Mouse (Mus musculus) v-Abl transformed pro-B cells (cell line): ENCODE measurements around the gene Senp1.

ENCODE experiments used
- in situ Hi-C, 2 experiments: fragments of 400-800 bp; cut with MboI; formaldehyde crosslinking; loops; one replicate each; pipeline ENCODE4 v1.15.1; 2025; ENCODE audit not compliant: unreplicated experiment in 2 of 2

The Senp1 gene

DNA sequence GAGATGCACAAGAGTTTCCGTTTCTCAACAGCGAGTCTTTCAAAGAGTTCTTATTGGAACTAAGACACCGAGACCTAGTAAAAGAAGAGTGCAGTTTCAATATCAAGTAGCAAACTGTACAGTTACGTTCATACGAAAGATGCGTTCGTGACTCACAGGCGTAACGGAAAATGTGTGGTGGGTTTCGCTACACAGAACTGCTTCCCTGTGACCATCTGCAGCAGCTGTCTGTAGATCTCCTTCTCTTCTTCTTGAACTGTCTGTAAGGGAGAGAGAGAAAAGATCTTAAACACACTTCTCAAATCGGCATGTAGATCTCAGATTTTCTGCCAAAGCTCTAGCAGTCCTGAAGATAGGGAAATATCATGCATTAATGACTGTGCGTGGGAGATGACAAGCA lies 26.9 kb downstream of the Senp1 start:
- in situ Hi-C loops = loop anchor here in 1 of 2 experiments (10.0 kb wide), 1 partner anchor 202 kb away; no protein-coding TSS in a partner anchor

DNA sequence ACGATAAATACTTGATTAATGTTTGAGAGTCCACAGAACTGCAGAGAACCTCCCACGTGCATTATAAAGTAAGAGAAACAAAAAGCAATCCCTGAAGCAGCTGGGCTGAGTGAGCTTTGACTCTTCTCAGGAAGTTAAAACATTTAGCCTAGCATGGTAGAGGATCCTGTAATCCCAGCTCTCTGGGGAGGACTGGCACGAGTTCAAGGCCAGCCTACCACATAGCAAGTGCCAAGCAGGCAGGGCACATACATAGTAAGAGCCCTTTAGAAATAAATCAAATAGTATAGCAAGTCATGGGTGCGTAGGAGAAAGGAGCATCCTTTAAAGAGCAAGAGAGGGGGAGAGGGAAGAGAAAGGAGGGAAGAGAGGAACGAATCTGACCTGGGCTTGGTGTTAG lies 27.7 kb downstream of the Senp1 start:
- in situ Hi-C loops = loop anchor here in 1 of 2 experiments (10.0 kb wide), 1 partner anchor 201 kb away; no protein-coding TSS in a partner anchor

DNA sequence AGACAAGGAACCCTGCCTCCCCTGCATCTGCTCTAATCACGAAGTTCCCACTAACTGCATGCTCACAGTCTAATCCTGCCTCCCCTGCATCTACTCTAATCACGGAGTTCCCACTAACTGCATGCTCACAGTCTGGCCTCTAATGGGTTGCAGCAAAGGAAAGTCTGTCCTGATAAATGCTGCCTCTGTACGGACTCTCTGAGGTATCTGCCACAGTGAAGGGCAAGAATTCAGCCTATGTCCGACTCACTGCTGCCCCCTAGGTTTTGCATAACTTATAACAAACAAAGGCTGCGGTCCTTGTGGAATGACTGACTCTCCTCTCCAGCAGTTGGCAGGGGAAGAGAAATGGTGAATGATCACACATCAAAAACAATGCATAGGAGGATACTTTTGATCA lies 38.3 kb downstream of the Senp1 start:
- in situ Hi-C loops = no loop called here

GRCm38 (mm10) chr15:98051685-98052084 lies 41.9 kb downstream of the Senp1 start:
- in situ Hi-C loops = no loop called here

DNA sequence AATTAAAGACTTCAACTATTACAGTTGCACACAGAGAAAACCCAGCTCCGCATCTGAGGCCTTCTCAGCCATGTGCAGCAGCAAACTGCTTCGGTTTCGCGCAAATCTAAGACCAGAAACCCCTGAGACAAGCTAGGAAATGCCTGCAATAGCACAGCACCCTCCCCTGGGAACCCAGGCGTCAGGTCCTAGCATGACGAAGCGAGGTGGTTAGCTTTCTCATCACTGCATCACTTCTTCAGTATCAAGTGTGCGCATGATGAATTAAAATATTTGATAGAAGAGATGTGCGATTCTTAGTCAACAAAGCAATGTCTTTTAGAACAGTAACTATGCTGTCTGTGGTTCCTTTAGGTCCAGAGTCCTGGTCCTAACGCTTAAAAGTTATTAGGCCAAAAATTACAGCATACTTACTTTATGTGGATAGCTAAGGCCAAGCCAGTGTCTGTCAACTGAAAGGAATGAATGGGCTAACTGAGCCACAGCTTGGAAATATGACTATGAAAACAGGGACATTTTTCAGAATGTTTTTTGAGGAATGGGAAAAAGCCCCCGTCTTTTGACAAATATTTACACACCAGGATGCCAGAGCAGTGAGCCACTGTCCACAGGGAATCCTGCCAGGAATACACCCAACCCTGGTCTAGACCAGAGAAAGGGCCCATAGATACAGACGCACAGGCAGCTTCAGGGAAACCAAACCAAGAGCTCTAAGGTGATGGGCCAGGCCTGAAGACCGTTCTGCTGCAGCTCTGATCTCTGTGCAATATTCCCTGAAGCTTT lies 44.4 kb downstream of the Senp1 start:
- in situ Hi-C loops = no loop called here

DNA sequence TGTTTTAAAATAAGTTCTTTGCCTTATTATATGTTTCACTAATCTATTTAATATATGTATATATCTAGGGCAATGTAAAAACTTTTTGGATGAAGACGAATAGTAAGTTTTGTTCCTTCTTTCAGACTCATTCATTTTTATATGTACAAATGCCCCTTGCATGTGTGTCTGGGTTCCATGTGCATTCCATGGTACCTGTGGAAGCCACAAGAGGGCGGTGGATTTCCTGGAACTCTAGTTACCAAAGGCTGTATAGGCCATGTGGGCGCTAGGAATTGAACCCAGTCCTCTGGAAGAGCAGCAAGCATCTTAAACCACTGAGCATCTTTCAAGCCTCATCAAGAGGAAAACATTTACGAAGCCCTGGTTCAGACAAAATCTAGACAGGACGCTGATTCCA lies 49.2 kb downstream of the Senp1 start:
- in situ Hi-C loops = no loop called here

- in situ Hi-C loops = no loop called here
Measured at GRCm38 (mm10) chr15:98043967-98044366, 49.6 kb downstream of the Senp1 start.

DNA sequence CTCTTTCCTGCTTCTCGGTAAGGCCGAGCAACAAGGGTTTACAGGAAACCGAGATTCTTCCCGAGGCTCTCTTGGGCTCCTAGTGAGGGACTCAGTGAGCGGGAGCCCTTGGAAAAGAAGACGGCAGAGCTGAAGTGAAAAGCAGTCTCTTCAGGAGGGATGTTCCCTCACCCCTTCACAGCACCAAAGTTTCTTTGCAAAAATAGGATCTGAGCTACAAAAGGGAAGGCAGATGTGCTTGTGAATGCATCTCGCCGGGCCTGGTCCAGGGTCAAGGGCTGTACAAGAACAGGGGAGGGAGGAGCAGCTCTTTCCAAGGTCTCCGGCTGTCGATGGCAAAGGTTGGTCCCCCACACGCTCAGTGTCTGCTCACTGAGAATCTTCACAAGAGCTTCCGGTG lies 51.0 kb downstream of the Senp1 start:
- in situ Hi-C loops = no loop called here

GRCm38 (mm10) chr15:98039682-98040081 lies 53.9 kb downstream of the Senp1 start:
- in situ Hi-C loops = no loop called here

DNA sequence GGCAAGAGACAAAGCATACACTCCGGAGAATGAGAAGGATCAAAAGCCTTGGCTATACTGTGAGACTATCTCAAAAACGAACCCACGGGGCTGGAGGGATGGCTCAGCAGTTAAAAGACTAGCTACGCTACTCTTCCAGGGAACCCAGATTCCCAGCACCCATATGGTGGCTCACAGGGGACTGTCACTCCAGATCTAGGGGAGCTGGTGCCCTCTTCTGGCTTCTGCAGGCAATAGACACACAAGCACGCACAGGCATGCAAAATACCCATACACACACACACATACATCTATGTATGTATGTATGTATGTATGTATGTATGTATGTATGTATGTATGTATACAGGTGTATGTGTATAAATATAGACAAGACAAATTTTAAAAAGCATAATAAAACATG lies 57.0 kb downstream of the Senp1 start:
- in situ Hi-C loops = no loop called here

DNA sequence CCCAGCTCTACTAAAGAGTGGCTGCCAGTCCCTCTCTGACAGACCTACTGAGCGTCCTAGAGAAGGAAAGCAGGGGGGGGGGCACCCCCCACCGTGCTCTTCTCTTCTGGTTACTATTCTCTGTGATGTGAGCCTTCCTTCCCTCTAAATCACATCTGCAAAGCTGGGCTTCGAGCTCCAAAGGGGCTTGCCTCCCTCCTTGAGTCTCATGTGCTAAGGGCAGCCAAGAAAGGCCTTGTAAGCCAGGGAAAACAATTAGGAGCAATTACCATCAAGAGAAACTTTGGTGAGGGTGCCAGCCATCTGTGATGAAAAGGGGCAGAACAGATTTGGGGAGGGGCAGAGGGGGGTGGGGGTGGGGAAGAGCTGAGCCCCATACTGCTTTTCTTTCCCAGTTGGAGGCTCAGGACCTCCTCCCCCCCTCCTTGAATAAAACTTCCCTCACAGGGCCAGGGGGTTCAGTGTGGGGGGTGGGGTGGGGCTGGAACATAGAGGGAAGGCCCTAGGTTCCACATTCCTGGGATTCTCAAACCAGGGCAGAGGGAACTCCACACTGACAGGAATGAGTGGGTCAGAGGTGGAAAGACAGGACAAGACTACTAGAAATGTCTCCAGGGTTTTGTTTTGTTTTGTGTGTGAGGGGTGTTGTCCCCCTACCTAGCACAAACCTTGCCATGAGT lies 58.3 kb downstream of the Senp1 start:
- in situ Hi-C loops = no loop called here

DNA sequence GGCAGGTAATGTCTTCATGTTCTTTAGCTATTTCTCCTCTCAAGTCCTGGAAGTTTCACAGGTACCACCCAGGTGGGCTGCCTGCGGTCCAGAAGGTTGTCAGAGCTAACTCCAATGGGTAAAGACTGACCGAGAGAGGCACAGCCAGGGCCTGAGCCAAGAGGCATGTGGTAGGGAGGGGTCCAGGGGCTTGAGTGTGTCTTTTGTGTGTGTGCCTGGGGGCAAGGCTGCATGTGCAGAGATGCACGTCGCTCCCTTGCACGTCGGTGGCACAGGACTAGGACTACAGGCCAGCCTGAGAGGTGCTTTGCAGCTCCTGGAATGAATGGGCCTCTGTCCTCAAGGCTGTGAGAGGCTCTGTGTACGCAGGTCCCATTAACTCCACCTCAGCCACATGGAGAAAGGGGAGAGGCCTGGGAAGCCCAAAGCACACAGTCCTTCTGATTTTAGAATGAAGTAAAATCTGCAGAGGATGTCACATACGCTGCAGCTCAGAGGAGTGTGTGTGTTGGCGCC lies 60.3 kb downstream of the Senp1 start:
- in situ Hi-C loops = no loop called here

- in situ Hi-C loops = no loop called here
Measured at GRCm38 (mm10) chr15:98029798-98030197, 63.7 kb downstream of the Senp1 start.

DNA sequence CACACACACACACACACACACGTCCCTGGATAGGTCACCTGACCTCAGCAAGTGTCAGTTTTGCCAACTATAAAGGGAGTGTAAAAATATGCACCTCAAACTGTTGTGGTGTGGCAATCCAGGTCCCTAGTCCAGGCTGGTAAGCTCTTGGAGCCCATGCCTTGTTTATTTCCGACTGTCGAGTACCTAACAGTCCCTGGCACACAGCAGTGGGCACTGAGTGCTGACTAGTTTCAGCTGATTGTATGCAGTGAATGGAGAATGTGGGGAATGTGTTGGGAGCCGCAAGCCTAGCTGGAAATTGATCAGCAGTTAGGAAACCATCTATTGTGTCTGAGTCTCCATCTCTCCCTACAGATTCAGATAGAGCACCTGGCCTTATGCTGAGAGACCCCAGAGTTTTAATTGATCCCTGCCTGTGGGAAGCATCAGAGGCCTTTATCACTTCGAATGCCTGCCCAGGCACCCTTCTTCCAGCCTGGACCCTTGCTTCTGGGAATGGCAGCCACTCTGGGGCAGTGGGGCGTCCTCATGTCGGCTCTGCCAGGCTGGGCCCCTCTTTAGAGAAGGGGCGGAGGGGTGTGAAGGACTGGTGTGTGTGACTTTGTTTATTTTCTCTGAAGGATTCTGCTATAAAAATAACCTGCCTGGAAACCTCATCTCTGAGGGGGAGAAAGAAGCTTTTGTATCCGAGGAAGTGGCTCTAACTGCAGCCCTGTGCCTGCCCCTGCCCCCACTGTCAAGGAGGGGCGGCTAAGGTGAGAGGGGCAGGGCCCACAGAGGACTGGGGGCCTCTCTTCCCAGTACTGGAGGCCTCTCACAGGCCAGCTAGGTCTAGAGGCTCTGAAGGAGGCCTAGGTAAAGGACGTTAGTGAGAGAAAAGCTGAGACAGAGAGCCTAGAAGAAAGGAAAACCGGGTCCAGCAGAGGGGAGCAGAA lies 66.3 kb downstream of the Senp1 start:
- in situ Hi-C loops = no loop called here

DNA sequence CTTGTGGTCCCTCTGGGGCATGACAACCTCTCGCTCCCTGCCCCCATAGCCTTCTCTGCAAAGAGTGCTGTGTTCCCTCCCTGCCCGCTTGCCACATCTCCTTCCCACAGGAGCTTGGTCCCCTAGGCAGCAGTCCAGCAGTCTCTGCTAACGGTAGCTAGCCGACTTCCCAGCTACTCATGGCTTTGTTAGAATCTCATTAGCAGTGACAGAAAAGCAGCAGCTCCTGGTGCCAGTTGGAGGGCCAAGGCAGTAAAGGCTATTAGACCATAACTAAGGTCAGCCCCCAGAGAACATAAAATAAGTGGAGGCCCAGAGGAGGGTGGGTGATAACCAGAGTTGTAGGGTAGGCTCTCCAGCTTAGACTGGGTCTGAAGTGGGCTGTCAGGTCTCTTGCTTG lies 67.9 kb downstream of the Senp1 start:
- in situ Hi-C loops = no loop called here

- in situ Hi-C loops = no loop called here
Measured at GRCm38 (mm10) chr15:98023137-98023536, 70.4 kb downstream of the Senp1 start.

- in situ Hi-C loops = no loop called here
Measured at GRCm38 (mm10) chr15:98021886-98022285, 71.7 kb downstream of the Senp1 start.

GRCm38 (mm10) chr15:98019047-98019446 lies 74.5 kb downstream of the Senp1 start:
- in situ Hi-C loops = no loop called here

- in situ Hi-C loops = no loop called here
Measured at GRCm38 (mm10) chr15:98017925-98018324, 75.6 kb downstream of the Senp1 start.

DNA sequence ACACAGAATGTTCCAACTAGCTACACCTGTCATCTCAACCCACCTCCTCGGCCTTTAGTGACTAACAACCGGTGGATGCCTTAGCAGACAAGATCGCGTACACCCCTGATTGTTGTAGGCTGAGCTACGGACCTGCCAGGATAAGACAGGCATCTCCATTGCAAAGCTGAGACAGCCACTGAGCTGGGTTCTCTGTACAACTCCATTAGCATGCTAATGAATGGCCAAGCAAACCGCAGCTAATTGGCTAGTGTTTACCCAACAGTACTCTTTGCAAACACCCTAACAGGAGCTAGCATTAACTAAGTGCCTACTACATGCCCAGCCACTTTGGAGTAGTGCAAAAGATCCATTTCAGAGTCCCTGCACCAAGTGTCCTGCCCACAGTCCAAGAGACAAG lies 80.7 kb downstream of the Senp1 start:
- in situ Hi-C loops = no loop called here

GRCm38 (mm10) chr15:98005181-98005580 lies 88.4 kb downstream of the Senp1 start:
- in situ Hi-C loops = no loop called here
